Mouse (Mus musculus) kidney, adult 2 months (tissue): Measurements from ENCODE around the gene Ankrd6.

Source experiments
- CTCF ChIP-seq: fragments of 200-500 bp; conservative IDR thresholded peaks from 2 replicates; pipeline ENCODE4 v1.5.1; 2011; ENCODE audit warnings: low read depth, mild to moderate bottlenecking, control low read depth, low read length, moderate library complexity, mixed read lengths; ENCODE audit not compliant: insufficient read depth, insufficient read length
- POLR2A ChIP-seq: fragments of 200-500 bp; IDR thresholded peaks from one replicate; pipeline ENCODE4 v1.6.1; 2011; ENCODE audit warnings: low read depth, low read length, control low read depth

GRCm38 (mm10) chr4:32981617-32982016, 31.0 kb upstream of the Ankrd6 start:
- TF ChIP-seq POLR2A (no peak), CTCF (no peak)
